Mouse (Mus musculus) CH12.LX (cell line): ENCODE data around the gene Atp5g2. TPM values are rescaled to one million over a fixed set of nuclear protein-coding genes. Genes with fewer than 3 reads are reported as not detected.

Source experiments
- DNase-seq: peaks from one replicate; pipeline ENCODE4 v3.0.0-alpha.2; 2013; ENCODE audit errors: extremely low read depth
- H3K27ac ChIP-seq: 2 replicates; pipeline ENCODE4 v1.5.1; 2012; ENCODE audit warnings: low read depth, mild to moderate bottlenecking, control low read depth, moderate library complexity; ENCODE audit not compliant: insufficient read depth
- H3K27me3 ChIP-seq: replicated peaks from 2 replicates; pipeline ENCODE3; 2012; ENCODE audit warnings: inconsistent platforms
- H3K36me3 ChIP-seq, 2 experiments: replicated peaks in 1 of 2; 2 replicates each; pipeline versions ENCODE3 to v1.6.1; 2012; ENCODE audit warnings: inconsistent platforms in 1 of 2, low read length in 1 of 2, mild to moderate bottlenecking in 1 of 2, mixed read lengths in 1 of 2, moderate library complexity in 1 of 2; ENCODE audit not compliant: control insufficient read depth in 1 of 2, insufficient read depth in 1 of 2
- H3K4me1 ChIP-seq, 2 experiments: 2 replicates each; pipeline ENCODE4 v1.6.1; 2012; ENCODE audit warnings: inconsistent platforms in 1 of 2, moderate library complexity in 1 of 2; ENCODE audit not compliant: insufficient read depth in 2 of 2, control insufficient read depth in 1 of 2
- H3K4me2 ChIP-seq: 2 replicates; pipeline ENCODE4 v1.6.1; 2012; ENCODE audit warnings: low read depth, mild to moderate bottlenecking, control low read depth; ENCODE audit not compliant: poor library complexity, insufficient read depth, severe bottlenecking
- H3K4me3 ChIP-seq, 3 experiments: fragments of 150-350 bp in 1 of 3; sonication (generic) in 1 of 3; replicated peaks in 1 of 3; 2 replicates each; pipeline versions ENCODE3 to v1.5.1; 2011 to 2012; ENCODE audit warnings: low read depth in 2 of 3, low read length in 2 of 3, mild to moderate bottlenecking in 2 of 3, moderate library complexity in 2 of 3, control low read depth in 1 of 3, improper control_type of control experiment in 1 of 3, inconsistent platforms in 1 of 3, mixed read lengths in 1 of 3; ENCODE audit not compliant: poor library complexity in 1 of 3
- H3K79me2 ChIP-seq: replicated peaks from 2 replicates; pipeline ENCODE4 v1.6.1; 2012; ENCODE audit warnings: mild to moderate bottlenecking, moderate library complexity; ENCODE audit not compliant: control insufficient read depth, poor library complexity, insufficient read depth, severe bottlenecking; ENCODE audit errors: extremely low read depth
- H3K9ac ChIP-seq: 2 replicates; pipeline ENCODE4 v1.6.1; 2012; ENCODE audit warnings: low read depth, mild to moderate bottlenecking, control low read depth, moderate library complexity; ENCODE audit not compliant: insufficient read depth
- H3K9me3 ChIP-seq: replicated peaks from 2 replicates; pipeline ENCODE3; 2012; ENCODE audit warnings: low read length, inconsistent platforms, mixed read lengths
- BHLHE40 ChIP-seq: IDR thresholded peaks from 2 replicates; pipeline ENCODE4 v1.6.1; 2011; ENCODE audit warnings: mild to moderate bottlenecking, low read depth, low read length, improper control_type of control experiment
- CHD2 ChIP-seq: IDR thresholded peaks from 2 replicates; pipeline ENCODE4 v1.6.1; 2011; ENCODE audit warnings: low read length, improper control_type of control experiment
- CTCF ChIP-seq, 2 experiments: IDR thresholded peaks in 1 of 2; conservative IDR thresholded peaks in 1 of 2; 2 replicates each; pipeline ENCODE4 v1.5.1; 2011 to 2012; ENCODE audit warnings: low read depth in 2 of 2, low read length in 2 of 2, improper control_type of control experiment in 1 of 2, inconsistent platforms in 1 of 2, mild to moderate bottlenecking in 1 of 2, moderate library complexity in 1 of 2
- E2F4 ChIP-seq: IDR thresholded peaks from 2 replicates; pipeline ENCODE4 v1.6.1; 2011; ENCODE audit warnings: low read depth, low read length, improper control_type of control experiment; ENCODE audit not compliant: insufficient replicate concordance
- EP300 ChIP-seq: IDR thresholded peaks from 2 replicates; pipeline ENCODE4 v1.6.1; 2011; ENCODE audit warnings: low read length, improper control_type of control experiment
- ETS1 ChIP-seq: conservative IDR thresholded peaks from 2 replicates; pipeline ENCODE4 v1.6.1; 2012; ENCODE audit warnings: low read depth, mild to moderate bottlenecking, inconsistent platforms, low read length, improper control_type of control experiment, moderate library complexity
- GABPA ChIP-seq: IDR thresholded peaks from 2 replicates; pipeline ENCODE4 v1.6.1; 2012; ENCODE audit warnings: low read depth, low read length, improper control_type of control experiment, inconsistent platforms; ENCODE audit not compliant: insufficient replicate concordance
- HCFC1 ChIP-seq: IDR thresholded peaks from 2 replicates; pipeline ENCODE4 v1.6.1; 2012; ENCODE audit warnings: low read depth, mild to moderate bottlenecking, inconsistent platforms, low read length, improper control_type of control experiment
- MAFK ChIP-seq: IDR thresholded peaks from 2 replicates; pipeline ENCODE4 v1.6.1; 2011; ENCODE audit warnings: low read length, improper control_type of control experiment; ENCODE audit not compliant: insufficient replicate concordance
- MAX ChIP-seq: IDR thresholded peaks from 2 replicates; pipeline ENCODE4 v1.6.1; 2011; ENCODE audit warnings: low read length, improper control_type of control experiment
- MAZ ChIP-seq: IDR thresholded peaks from 2 replicates; pipeline ENCODE4 v1.6.1; 2012; ENCODE audit warnings: low read depth, mild to moderate bottlenecking, inconsistent platforms, low read length, improper control_type of control experiment, moderate library complexity
- MEF2A ChIP-seq: IDR thresholded peaks from 2 replicates; pipeline ENCODE4 v1.6.1; 2014; ENCODE audit warnings: low read depth, mild to moderate bottlenecking, inconsistent platforms, low read length, improper control_type of control experiment, borderline replicate concordance
- MXI1 ChIP-seq: IDR thresholded peaks from 2 replicates; pipeline ENCODE4 v1.6.1; 2011; ENCODE audit warnings: mild to moderate bottlenecking, low read depth, low read length, improper control_type of control experiment
- NRF1 ChIP-seq: IDR thresholded peaks from 2 replicates; pipeline ENCODE4 v1.6.1; 2014; ENCODE audit warnings: low read depth, mild to moderate bottlenecking, inconsistent platforms, low read length, improper control_type of control experiment, moderate library complexity
- POLR2A ChIP-seq: IDR thresholded peaks from 2 replicates; pipeline ENCODE4 v1.6.1; 2011; ENCODE audit warnings: low read depth, mild to moderate bottlenecking, improper control_type of control experiment, low read length
- RAD21 ChIP-seq: IDR thresholded peaks from 2 replicates; pipeline ENCODE4 v1.6.1; 2011; ENCODE audit warnings: low read depth, mild to moderate bottlenecking, low read length, improper control_type of control experiment, moderate library complexity
- RCOR1 ChIP-seq: conservative IDR thresholded peaks from 2 replicates; pipeline ENCODE4 v1.6.1; 2012; ENCODE audit warnings: low read depth, mild to moderate bottlenecking, inconsistent platforms, low read length, improper control_type of control experiment
- SIN3A ChIP-seq: IDR thresholded peaks from 2 replicates; pipeline ENCODE4 v1.6.1; 2012; ENCODE audit warnings: low read length, improper control_type of control experiment, inconsistent platforms
- SMC3 ChIP-seq: IDR thresholded peaks from 2 replicates; pipeline ENCODE4 v1.6.1; 2011; ENCODE audit warnings: low read depth, low read length, improper control_type of control experiment
- TBP ChIP-seq: conservative IDR thresholded peaks from 2 replicates; pipeline ENCODE4 v1.6.1; 2011; ENCODE audit warnings: low read depth, low read length, improper control_type of control experiment
- TCF12 ChIP-seq: IDR thresholded peaks from 2 replicates; pipeline ENCODE4 v1.6.1; 2014; ENCODE audit warnings: low read depth, mild to moderate bottlenecking, inconsistent platforms, low read length, improper control_type of control experiment
- UBTF ChIP-seq: IDR thresholded peaks from 2 replicates; pipeline ENCODE4 v1.6.1; 2012; ENCODE audit warnings: low read depth, mild to moderate bottlenecking, inconsistent platforms, low read length, improper control_type of control experiment, moderate library complexity
- ZKSCAN1 ChIP-seq: IDR thresholded peaks from 2 replicates; pipeline ENCODE4 v1.6.1; 2012; ENCODE audit warnings: low read depth, inconsistent platforms, low read length, improper control_type of control experiment, borderline replicate concordance
- ZMIZ1 ChIP-seq: IDR thresholded peaks from 2 replicates; pipeline ENCODE4 v1.6.1; 2012; ENCODE audit warnings: low read depth, mild to moderate bottlenecking, inconsistent platforms, low read length, improper control_type of control experiment
- ZNF384 ChIP-seq: IDR thresholded peaks from 2 replicates; pipeline ENCODE4 v1.6.1; 2012; ENCODE audit warnings: low read depth, low read length, improper control_type of control experiment, inconsistent platforms
- dilution Hi-C: fragments of 300-500 bp; cut with MboI; formaldehyde crosslinking; loops from 2 replicates; pipeline ENCODE4 v1.14.3; 2020; ENCODE audit warnings: low sequenced_read_pairs; ENCODE audit not compliant: extremely low pct_unique_long_range_greater_than_20kb, extremely low pct_ligation_motif_present
- in situ Hi-C: fragments of 300-500 bp; cut with MboI; formaldehyde crosslinking; loops from 3 replicates; pipeline ENCODE4 v1.14.3; 2019; ENCODE audit warnings: low sequenced_read_pairs, low pct_ligation_motif_present, low pct_unique_long_range_greater_than_20kb, mixed read lengths
- polyA plus RNA-seq: library from polyadenylated mRNA; unstranded; fragments of >175 nt; gene quantifications from 2 replicates; pipeline ENCODE4 v1.2.1, GENCODE M21; 2012; ENCODE audit warnings: low read depth; ENCODE audit not compliant: insufficient read length
- total RNA-seq, 2 experiments: library from RNA; depleted of rRNA; stranded (reverse); fragments of 300-350 nt in 1 of 2; fragments of >200 nt in 1 of 2; gene quantifications; 2 replicates each; pipeline ENCODE4 v1.2.3; 2012 to 2014

Atp5g2 gene
- total and polyA plus RNA-seq, 3 experiments = 33.9 to 589 (median 281) TPM

GRCm38 (mm10) chr15:102683670-102684069 lies 11.5 kb upstream of the Atp5g2 start:
- H3K9me3 ChIP-seq = no peaks in the 10 kb centered on the region
- TF ChIP-seq MAZ = no peak
- no peak for TF ChIP-seq UBTF
- peak; percentile 36 to 71; a peak in 3 of 4 replicates for TF ChIP-seq CTCF (conservative IDR thresholded peaks at IDR 0.05 in 1 of 2, IDR thresholded peaks at IDR 0.05 in 1 of 2; ENCODE audit: low read depth in 2 of 2, low read length in 2 of 2)
- no peak for TF ChIP-seq EP300
- TF ChIP-seq BHLHE40 = no peak
- TF ChIP-seq MXI1 = no peak
- TF ChIP-seq RAD21 = peak; percentile 51
- no peak for TF ChIP-seq RCOR1
- TF ChIP-seq MAFK = no peak
- peak; percentile 41 for TF ChIP-seq SMC3
- TF ChIP-seq, all 38 proteins: peak for 3
- Histone ChIP-seq H3K4me2 (no peak overlapping the region), H3K36me3 (no peaks in the 10 kb centered on the region), H3K27me3 (peaks cover 64% of the 10 kb centered on the region), H3K4me3 (no peak overlapping the region), H3K4me1 (peaks cover 0 to 2% of the 10 kb centered on the region in 2 experiments; a peak in 1 of 4 replicates), H3K9ac (no peak overlapping the region), H3K79me2 (no peaks in the 10 kb centered on the region), H3K27ac (no peak overlapping the region)
- dilution Hi-C loops = no loop called here
- peak; percentile 49 for DNase-seq
- in situ Hi-C loops = no loop called here

- DNase-seq = no peak
- H3K4me3 ChIP-seq = no peak overlapping the region
- H3K79me2 ChIP-seq = no peaks in the 10 kb centered on the region
- no peak overlapping the region for H3K27ac ChIP-seq
- H3K27me3 ChIP-seq = peaks cover 15% of the 10 kb centered on the region
- no peak overlapping the region for H3K9ac ChIP-seq
- TF ChIP-seq EP300 (no peak), CHD2 (no peak), CTCF (conservative IDR thresholded peaks at IDR 0.05 in 1 of 2, IDR thresholded peaks at IDR 0.05 in 1 of 2; ENCODE audit: low read depth in 2 of 2, low read length in 2 of 2) (peak; percentile 23 to 40; a peak in 2 of 4 replicates), E2F4 (no peak)
- H3K36me3 ChIP-seq = no peaks in the 10 kb centered on the region
- dilution Hi-C loops (no loop called here), in situ Hi-C loops (no loop called here)
- peaks cover 5% of the 10 kb centered on the region for H3K9me3 ChIP-seq
- H3K4me2 ChIP-seq = no peak overlapping the region
- H3K4me1 ChIP-seq = peaks cover 0 to 3% of the 10 kb centered on the region in 2 experiments; a peak in 2 of 4 replicates
Measured at GRCm38 (mm10) chr15:102676345-102676744, 4.2 kb upstream of the Atp5g2 start.

GRCm38 (mm10) chr15:102673548-102673947 lies 1.4 kb upstream of the Atp5g2 start:
- no peak overlapping the region for H3K27ac ChIP-seq
- TF ChIP-seq NRF1 (no peak), TCF12 (no peak), ZKSCAN1 (no peak), ZNF384 (no peak), GABPA (no peak), HCFC1 (no peak), ETS1 (no peak), MAFK (no peak), UBTF (no peak), EP300 (no peak), E2F4 (no peak), MEF2A (no peak), CTCF (conservative IDR thresholded peaks at IDR 0.05 in 1 of 2, IDR thresholded peaks at IDR 0.05 in 1 of 2; ENCODE audit: low read depth in 2 of 2, low read length in 2 of 2) (no peak), POLR2A (no peak), RCOR1 (no peak), MAX (no peak), SIN3A (no peak), TBP (no peak), ZMIZ1 (no peak)
- H3K36me3 ChIP-seq = peaks cover 2 to 12% of the 10 kb centered on the region in 2 experiments
- no peak overlapping the region for H3K4me2 ChIP-seq
- H3K9me3 ChIP-seq = peaks cover 5% of the 10 kb centered on the region
- no peak for DNase-seq
- H3K4me1 ChIP-seq = peaks cover 6 to 17% of the 10 kb centered on the region in 2 experiments
- no peak overlapping the region for H3K4me3 ChIP-seq
- peaks cover 21% of the 10 kb centered on the region for H3K79me2 ChIP-seq
- peaks cover 2% of the 10 kb centered on the region for H3K27me3 ChIP-seq
- H3K9ac ChIP-seq = no peak overlapping the region
- dilution Hi-C loops (no loop called here), in situ Hi-C loops (no loop called here)
